Mouse (Mus musculus): ENCODE data around the gene Stat5b.
A peak's percentile ranks its signal among the peaks of the same experiment; 100 is the strongest.

Gene Stat5b

DNA sequence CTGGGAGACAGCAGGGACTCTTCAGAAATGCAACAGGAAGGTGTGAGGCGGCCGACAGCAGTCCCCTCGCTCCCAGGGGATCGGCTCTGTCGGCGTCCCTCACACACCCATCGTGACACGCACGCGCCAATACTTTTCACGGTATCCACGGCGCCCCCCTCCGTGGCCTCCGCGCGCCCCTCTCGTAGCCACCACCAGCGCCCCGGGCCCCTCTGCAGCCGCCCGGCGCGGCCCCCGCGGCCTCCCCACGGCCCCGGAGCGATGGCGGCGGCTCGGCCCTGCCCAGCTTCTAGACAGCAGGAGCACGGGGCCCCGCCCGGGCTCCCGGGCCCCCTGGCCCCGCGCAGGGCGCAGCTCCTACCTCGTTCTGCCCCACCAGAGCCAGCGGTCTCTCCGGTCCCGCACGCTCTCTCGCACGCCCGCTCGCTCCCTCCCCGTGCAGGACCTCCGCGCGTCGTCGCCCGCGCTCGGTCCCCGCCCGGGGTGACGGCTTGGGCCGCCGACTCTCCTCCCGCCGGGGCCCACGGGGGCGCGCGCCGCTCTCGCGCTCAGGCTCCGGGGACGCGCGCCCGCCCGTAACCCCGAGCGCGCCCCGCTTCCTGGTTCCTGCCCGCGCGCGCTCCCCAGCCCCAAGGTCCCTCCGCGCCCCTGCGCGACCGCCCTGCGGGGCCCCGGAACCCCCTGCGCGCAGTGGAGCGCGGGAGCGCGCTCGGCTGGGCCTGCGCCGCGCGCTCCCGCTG is at the start of gene Stat5b:
TSS of gene Stat5b (minus strand) at position 687 of the 740 bp plus-strand sequence.
- DNase-seq (ENCODE audit: low spot score in 2 of 2): peak in 1 of 2 experiments; percentile 31

GRCm38 (mm10) chr11:100898441-100899199 is 48.1 kb upstream of the Stat5b start:
- DNase-seq (ENCODE audit: low spot score in 2 of 2): no peak

GRCm38 (mm10) chr11:100897294-100898231 is 47.0 kb upstream of the Stat5b start:
- no peak for DNase-seq (ENCODE audit: low spot score in 2 of 2)

DNA sequence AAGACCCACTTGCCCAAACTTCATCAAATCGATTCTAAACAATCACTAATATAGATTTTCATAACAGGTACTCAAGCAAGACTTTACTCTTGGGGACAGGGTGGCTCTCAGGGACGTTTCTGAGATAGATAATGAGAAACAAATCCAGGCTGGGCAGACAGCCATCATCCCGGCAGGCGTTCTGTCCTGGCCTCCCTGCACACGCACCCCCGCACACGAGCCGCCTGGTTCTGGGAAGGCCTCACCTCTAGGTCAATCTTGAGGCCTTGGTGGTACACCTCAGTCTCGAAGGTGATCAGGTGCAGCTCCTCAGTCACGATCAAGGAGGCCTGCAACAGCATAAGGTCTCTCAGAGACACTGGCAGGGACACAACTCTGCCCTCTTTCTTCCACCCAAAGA is 45.6 kb upstream of the Stat5b start:
- DNase-seq (ENCODE audit: low spot score in 2 of 2): no peak

- DNase-seq (ENCODE audit: low spot score in 2 of 2): no peak
Measured at GRCm38 (mm10) chr11:100894146-100894918, 43.8 kb upstream of the Stat5b start.

DNA sequence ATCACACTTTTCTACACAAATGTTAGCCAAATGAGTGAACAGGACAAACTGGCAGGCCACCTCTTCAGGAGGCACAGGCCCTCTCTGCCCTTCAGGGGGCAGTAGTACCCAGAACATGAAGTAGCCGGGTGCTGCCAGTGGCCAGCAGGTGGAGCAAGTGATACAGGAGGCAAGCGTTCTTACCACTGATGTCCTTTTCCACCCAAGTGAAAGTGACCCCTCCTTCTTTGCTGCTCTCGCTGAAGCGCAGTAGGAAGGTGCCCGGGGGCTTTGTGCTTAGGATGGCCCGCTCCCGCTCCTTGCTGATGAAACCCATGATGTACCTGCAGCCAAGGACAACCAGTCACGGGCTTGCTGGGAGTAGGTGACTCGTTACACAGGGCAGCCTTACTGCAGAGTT is 43.0 kb upstream of the Stat5b start:
- peak; percentile 71 to 85 for DNase-seq (ENCODE audit: low spot score in 2 of 2)

DNA sequence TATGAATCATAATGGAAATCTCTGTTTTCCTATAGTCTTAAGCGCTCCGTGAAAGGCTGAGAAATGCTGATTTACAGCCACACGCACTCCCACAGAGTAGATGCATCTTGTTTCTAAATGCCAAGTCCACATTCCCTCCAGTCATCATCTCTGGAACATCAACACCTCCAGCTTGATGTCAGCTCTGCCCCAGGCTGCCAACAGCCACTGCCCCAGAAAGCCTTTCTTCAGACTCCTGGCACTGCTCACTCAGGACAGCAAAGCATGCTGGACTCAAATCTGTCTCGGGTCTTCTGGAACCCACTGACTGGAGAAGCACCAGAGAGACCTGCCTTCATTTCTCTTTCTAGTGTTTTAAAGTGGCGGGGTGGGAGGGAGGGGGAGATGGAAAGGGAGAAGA is 41.9 kb upstream of the Stat5b start:
- no peak for DNase-seq (ENCODE audit: low spot score in 2 of 2)

DNA sequence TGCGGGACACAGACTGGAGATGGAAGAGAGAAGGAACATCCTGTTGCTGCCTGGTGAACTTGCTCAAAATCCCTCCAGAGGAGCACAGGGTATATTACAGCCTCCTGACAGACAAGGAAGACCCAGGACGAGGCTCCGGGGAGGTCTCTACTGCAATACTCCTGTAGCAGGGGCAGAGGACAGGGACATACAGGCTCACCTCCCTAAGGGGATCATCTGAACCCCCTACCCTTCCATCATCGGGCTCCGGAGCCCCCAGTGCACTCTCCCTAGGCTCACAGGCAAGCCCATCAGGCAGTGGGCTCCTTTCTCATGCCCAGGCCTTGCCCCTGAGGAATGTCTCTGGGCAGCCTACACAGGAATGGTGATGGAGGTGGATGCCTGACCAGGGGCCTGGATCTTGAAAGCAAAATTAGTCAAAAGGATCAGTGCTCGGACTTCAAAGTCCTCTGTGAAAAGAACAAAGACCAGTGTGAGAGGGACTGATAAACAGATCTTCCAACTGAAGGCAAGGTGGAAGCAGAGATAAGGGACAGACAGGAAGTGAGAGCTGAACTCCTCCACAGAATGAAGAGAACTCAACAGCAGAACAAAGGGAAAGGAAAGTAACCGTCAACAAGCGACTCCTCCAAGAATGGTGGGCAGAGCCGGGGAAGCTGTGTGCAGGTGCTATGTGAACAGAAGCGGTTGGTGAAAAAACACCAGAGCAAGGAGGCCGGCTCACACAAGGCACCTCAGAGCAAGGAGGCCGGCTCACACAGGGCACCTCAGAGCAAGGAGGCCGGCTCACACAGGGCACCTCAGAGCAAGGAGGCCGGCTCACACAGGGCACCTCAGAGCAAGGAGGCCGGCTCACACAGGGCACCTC is 41.0 kb upstream of the Stat5b start:
- DNase-seq (ENCODE audit: low spot score in 2 of 2): no peak

GRCm38 (mm10) chr11:100890481-100890880 is 40.0 kb upstream of the Stat5b start:
- DNase-seq (ENCODE audit: low spot score in 2 of 2): no peak

DNA sequence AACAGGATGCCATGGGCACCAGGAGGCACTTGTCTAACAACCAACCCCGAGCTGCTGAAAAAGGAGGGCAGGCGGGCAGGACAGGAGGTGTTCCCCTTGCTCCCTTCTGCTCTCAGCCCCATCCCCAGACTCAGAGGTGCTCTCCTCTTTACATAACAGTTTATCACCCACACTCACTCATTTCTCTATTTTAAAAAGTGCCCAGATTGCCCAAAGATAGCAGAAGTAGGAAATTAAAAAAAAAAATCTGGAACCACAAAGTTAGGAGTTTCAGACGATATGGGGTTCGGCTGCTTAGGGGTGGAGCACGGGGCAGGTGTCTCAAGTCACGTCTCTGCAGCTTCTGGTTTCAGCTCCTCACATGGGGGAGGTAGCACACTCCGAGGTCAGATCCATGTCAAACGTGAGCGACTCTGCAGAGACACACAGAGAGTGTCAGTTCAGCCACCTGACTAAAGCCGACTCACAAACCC is 37.9 kb upstream of the Stat5b start:
- DNase-seq (ENCODE audit: low spot score in 2 of 2): no peak

DNA sequence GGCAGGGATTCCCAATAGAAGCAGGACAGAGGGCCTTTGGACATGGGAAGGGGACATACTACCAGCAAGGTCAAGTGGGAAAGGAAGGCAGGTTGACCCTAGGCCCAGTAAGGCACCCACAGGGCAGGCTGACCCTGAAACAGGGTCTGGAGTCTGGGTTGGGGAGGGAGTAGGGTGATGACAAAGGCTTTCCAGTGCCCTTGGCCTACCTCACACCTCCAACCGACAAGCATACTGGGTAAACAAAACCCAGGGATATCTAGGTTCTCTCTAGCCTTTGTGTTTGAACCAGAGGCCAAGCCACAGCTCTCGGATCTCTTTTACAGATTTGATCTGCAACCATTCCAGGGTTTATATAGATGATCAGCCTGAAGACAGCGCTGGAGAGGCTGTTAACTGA is 37.2 kb upstream of the Stat5b start:
- no peak for DNase-seq (ENCODE audit: low spot score in 2 of 2)

DNA sequence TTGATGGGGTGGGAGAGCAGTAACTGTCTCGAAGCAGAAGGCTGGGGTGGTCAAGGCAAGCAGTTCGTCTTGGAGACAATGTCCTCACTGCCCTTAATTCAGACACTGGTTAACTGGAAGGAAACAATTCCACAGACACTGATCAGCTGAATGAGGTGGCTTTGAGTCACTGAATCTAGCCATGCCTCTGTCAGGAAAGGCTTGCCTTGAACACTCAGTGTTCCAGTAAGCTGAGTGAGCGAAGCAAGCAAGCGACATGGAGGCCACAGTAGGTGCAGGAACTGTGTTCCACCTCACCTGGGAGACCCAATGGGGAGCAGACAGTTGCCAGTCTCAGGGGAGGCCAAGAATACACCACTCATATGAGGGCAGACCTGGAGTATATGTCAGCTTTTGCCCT is 36.7 kb upstream of the Stat5b start:
- no peak for DNase-seq (ENCODE audit: low spot score in 2 of 2)

DNA sequence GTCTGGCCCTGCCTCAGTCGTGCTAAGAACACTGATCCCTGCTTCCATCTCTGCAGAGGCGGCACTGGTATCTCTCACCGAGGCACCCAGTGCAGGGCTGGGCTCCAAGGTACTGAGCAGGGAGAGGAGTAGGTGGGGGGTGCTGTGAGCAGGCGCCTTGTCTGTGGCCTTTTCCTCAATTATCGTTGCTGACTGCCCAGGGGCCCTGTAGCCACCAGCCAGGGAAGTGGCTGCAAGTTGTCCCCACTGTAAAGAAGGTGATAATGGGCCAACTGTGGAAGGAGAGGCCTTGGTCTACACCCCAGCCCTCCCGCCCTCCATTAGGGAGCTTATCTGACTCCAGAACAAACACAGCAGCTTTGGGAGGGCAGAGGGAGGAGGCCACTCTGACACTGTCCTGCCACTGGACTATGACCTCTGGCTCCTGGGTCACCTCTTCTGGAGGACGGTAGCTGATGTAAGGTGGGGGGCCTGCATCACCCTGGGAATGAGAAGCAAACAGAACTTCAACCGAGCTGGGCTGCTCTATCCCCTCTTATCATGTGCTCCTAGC is 35.7 kb upstream of the Stat5b start:
- DNase-seq (ENCODE audit: low spot score in 2 of 2): no peak

GRCm38 (mm10) chr11:100885472-100885871 is 34.9 kb upstream of the Stat5b start:
- no peak for DNase-seq (ENCODE audit: low spot score in 2 of 2)

DNA sequence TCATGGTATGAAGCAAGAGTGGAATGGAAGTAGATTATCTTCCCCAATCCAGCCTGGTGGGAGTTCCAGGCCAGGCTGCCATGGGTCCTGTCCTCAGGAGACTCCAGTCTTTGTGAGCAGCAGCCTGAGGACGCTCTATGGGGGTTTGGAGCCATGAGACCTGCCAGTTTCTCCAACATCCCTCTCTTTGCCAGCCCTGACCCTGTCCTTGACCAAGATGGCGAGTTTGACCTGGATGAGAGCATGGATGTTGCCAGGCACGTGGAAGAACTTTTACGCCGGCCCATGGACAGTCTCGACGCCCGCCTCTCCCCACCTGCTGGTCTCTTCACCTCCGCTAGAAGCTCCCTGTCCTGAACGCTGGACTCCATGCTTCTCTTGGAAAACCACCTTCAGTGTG is 33.1 kb upstream of the Stat5b start:
- DNase-seq (ENCODE audit: low spot score in 2 of 2): no peak

- DNase-seq (ENCODE audit: low spot score in 2 of 2): no peak
Measured at GRCm38 (mm10) chr11:100879321-100880078, 29.0 kb upstream of the Stat5b start.

DNA sequence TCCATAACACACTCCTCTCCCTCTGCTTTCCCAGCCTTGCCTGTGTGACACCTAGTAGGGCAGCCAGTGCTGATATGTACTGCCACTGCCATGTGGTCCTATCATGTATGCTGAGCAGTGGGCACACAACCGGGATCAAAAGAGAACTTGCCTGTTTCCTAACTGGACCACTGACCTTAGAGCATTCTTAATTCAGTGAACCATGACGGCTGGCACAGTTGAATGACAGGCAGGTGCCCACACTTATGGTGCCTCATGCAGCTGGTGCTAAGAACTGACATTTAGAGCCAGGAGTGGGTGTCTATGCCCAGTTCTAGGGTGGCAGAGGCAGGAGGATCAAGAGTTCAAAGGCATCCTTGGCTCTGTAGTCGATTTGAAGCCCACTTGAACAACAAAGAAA is 25.2 kb upstream of the Stat5b start:
- DNase-seq (ENCODE audit: low spot score in 2 of 2): no peak

DNA sequence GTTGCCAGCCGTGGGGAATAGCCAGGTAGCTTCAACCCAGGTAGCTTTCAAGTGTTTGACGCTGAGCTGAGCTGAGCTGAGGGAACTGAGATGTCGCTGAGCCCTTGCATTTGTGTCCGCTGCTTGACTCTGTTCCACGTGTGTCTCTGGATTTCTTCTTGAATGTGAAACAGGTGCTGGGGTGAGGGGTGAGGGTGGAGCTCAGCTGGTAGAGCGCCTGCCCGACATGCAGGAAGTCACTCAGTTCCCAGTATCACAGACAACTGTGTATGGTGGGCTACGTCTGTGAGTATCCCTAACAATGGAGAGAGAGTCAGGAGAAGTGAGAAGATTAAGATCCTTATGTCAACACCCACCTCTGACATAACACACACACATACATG is 20.4 kb upstream of the Stat5b start:
- DNase-seq (ENCODE audit: low spot score in 2 of 2): no peak

DNA sequence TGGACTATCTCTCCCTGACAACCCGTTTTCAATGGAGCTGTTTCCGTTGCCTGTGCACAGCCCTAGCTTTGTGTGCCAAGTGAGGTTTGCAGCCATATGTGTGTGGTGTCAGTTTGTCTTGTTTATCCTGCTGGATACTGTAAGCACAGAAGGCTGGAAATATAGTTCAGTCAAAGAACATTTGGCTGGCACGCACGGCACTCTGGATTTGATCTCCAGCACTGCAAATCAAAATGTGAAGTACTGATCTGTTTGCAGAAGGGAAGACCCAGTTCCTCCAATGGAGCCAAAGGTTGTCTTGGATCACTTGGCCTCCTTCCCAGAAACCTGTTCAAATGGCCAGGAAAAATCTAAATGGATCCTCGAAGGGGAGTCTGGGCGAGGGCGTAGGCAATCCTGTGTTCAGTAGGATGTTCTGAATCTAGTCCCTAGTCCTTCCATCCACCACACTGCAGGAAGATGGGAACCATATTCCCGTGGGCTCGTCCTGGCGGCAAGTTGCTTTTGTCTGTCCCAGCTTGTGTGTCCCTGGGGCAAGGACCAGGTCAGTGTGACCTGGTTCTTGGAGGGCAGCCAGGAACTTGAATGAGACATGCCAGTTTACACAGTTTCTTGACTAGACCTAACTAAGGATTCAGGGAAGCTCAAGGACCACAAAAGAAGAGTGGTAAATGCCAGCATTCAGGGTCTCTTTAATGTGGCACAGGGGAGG is 19.9 kb upstream of the Stat5b start:
- no peak for DNase-seq (ENCODE audit: low spot score in 2 of 2)
